Mouse (Mus musculus) embryonic fibroblast, embryonic 13.5 days (primary cell): ENCODE measurements around the gene Depdc1a.

ENCODE experiments used
- CTCF ChIP-seq: IDR thresholded peaks from 2 replicates; pipeline ENCODE4 v1.5.1; 2011; ENCODE audit warnings: mild to moderate bottlenecking, control low read depth, low read length, moderate library complexity, borderline replicate concordance; ENCODE audit not compliant: insufficient read depth
- POLR2A ChIP-seq: IDR thresholded peaks from 2 replicates; pipeline ENCODE4 v1.6.1; 2011; ENCODE audit warnings: low read depth, mild to moderate bottlenecking, control low read depth, low read length, moderate library complexity

GRCm38 (mm10) chr3:159548303-159548702 lies 53.1 kb downstream of the Depdc1a start:
- TF ChIP-seq CTCF: no peak
- TF ChIP-seq POLR2A: no peak
